Mouse (Mus musculus) right cerebral cortex, adult 2 months (tissue): ENCODE measurements around the gene Nop14.
A peak's percentile ranks its signal among the peaks of the same experiment; 100 is the strongest.

Source experiments
- DNase-seq, 2 experiments: peaks; one replicate each; pipeline ENCODE4 v3.0.0; 2021 to 2022; ENCODE audit warnings: low spot score in 2 of 2

The Nop14 gene

GRCm38 (mm10) chr5:34659686-34660590, at the start of gene Nop14, which contains the start of gene Grk4:
Nop14 (minus strand) TSS chr5:34660148.
Grk4 (plus strand) TSS chr5:34660379.
- DNase-seq: peak; percentile 99 to 100

DNA sequence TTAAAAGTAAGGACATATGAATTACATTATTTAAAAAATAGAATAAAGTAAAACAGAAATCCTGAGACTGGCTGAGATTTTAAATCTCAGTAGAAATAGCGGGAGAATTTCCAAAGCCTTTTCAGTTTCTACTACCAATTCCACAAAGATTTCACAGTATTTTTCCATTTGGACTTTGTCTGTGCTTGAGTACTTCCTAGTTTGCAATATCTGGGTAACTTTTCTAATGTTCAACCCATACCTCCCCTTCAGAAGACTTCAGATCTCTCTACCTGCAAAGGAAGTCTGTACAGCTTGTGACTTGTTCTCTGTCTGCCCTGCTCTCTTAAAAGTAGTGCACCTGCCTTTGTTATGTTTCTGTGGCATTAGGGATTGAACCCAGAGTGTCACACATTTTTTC, 48.5 kb upstream of the Nop14 start:
- no peak for DNase-seq

GRCm38 (mm10) chr5:34695521-34695920, 35.6 kb upstream of the Nop14 start:
- no peak for DNase-seq

DNA sequence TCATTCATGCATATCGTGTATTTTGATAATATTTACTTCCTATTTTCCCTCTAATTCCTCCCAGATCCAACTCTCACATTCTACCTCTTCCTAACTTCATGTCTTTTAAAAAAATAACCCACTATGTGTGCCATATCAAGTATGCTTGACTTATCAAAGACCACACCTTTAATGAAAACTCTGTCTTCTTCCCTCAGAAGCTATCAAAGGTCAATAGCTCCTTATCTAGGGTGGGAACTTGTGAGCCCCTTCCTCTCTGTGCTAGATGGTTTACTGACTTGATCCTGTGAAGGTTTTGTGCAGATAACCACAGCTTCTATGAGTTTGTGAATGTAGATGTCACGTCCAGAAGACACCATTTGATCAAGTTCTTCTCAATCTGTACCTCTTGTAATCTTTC, 32.8 kb upstream of the Nop14 start:
- DNase-seq: no peak

GRCm38 (mm10) chr5:34689868-34690267, 29.9 kb upstream of the Nop14 start:
- no peak for DNase-seq

DNA sequence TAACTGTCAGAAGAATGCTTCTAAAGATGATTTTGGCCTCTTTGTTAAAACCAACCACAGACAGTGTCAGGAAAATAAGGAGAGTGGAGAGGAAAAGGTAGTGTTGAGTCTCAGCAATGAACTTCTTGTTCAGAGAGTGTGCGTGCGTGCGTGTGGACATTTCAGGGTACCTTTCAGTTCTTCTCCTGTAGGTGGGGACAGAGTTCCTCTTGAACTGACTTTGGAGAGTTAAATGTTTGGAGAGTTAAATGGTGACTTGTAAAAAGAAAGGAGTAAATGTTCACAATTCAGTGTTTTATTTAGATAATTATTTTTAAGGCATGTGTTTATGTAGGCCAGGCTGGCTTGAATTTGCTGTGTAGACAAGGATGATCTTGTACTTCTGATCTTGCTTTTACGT, 10.3 kb upstream of the Nop14 start:
- no peak for DNase-seq

DNA sequence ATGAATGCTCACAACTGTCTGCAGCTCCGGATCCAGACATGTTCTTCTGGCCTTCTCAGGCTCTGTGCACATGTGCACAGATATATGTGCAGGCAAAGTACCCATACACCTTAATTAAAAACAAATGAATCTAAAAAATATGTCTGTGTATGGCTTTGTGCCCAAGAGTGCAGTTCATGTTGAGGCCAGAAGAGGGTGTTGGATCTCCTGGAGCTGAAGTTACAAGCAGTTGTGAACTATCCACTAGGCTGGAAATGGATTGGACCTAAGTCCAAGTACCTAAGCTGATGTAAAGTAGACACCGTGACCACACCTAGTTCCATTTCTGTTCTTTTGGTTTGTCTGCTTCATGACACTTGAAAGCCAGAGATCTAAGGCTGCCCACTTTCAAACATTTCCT, 9.5 kb upstream of the Nop14 start:
- no peak for DNase-seq

DNA sequence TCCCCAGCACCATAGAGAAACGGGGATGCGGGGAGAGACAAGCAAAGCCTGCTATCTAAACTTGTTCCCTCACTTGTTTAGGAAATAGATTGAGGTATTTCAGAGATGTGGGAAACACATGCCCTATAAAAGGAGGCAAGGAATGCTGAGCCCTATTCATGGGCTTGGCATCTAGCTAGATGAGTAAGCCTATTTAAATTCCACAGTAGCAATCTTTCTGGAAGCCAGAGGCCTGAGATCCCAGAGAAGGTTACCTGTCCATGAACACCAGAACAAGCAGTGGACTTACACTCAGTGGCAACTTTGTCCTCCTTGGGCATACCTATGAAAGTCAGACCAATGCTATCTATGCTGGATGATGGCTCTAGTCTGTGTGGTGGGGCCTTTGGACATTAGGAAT, 3.3 kb upstream of the Nop14 start:
- DNase-seq: no peak

DNA sequence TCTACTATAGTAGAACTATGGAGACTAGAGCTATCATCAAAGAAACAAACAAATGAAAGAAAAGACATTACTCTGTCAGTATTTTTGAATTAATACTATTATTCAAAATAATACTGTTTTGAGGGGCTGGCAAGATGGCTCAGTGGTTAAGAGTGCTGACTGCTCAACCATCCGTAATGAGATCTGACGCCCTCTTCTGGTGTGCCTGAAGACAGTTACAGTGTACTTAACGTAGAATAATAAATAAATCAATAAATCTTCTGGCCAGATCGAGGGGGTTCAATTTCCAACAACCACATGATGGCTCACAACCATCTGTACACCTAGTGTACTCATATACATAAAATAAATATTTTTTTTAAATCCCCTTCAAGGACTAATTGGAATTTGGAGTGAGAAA, 2.0 kb upstream of the Nop14 start:
- DNase-seq: no peak

DNA sequence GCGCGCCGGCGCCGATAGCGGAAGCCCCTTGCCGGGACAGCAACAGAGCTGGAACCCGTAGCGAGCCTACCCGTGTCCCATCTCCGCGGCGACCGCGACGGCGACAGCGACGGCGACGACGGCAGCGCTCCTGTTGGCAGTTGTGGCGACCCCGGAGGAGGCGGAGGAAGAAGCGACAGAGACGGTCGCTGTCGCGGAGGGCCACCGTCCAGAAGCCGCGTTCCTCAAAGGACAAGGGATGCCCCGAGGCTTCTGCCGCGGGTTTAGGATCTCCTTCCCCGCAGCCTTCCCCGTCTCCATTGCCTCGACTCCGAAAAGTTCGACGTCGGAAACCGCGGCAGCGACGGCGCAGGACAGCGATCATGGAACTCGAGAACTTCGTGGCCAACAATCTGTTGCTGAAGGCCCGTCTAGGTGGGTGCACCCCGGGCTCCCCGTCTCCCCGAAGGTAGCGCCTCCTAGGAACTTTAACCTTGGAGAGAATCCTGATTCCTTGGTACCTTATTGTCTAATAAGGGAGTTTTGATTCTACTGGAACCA, 713 bp upstream of the Nop14 start:
- no peak for DNase-seq

- no peak for DNase-seq
These were observed 2.4 kb downstream of the Nop14 start for GRCm38 (mm10) chr5:34657556-34657955.

GRCm38 (mm10) chr5:34654881-34655280, 5.1 kb downstream of the Nop14 start:
- DNase-seq: no peak

- no peak for DNase-seq
These were observed 7.0 kb downstream of the Nop14 start for GRCm38 (mm10) chr5:34652961-34653360.

DNA sequence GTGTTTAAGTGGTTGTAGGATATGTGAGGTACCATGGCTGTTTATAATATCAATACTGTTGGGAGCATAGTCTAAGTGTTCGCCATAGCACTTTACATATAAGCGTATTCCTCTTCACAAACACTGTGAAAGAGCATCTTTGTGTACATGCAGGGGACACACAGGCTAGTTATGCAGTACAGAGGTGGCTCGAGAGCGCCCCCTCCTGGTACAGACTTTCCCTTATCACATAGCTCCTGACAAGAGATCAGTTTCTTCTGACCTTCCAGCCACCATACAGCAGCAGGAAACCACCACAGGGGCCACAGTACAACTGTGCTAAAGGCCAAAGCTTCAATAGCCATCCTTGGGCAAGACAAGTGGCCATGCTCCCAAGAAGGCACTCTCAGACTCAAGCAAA, 12.4 kb downstream of the Nop14 start:
- DNase-seq: peak; percentile 60 to 68

DNA sequence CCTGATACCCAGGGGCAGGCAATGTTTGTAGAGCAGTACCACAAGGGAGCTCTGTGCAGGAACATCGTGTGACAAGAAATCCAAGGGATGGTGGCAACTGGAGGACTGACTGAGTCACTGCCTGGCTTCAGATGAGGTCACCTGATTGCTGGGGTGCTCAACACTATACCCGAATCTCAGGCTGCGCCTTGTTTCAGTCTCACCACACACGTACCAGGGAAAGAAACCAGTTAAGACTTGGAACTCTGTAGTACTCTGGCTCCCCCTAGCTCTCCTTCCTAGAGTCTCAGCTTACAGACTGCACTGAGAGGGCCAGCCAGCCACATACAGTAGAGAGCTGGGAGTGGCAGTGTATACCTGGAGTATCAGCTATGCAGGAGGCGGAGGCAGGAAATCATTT, 17.0 kb downstream of the Nop14 start:
- peak; percentile 73 to 75 for DNase-seq

- DNase-seq: no peak
These were observed 18.0 kb downstream of the Nop14 start for GRCm38 (mm10) chr5:34641991-34642390.

- DNase-seq: no peak
These were observed 22.3 kb downstream of the Nop14 start for GRCm38 (mm10) chr5:34637591-34638156.

DNA sequence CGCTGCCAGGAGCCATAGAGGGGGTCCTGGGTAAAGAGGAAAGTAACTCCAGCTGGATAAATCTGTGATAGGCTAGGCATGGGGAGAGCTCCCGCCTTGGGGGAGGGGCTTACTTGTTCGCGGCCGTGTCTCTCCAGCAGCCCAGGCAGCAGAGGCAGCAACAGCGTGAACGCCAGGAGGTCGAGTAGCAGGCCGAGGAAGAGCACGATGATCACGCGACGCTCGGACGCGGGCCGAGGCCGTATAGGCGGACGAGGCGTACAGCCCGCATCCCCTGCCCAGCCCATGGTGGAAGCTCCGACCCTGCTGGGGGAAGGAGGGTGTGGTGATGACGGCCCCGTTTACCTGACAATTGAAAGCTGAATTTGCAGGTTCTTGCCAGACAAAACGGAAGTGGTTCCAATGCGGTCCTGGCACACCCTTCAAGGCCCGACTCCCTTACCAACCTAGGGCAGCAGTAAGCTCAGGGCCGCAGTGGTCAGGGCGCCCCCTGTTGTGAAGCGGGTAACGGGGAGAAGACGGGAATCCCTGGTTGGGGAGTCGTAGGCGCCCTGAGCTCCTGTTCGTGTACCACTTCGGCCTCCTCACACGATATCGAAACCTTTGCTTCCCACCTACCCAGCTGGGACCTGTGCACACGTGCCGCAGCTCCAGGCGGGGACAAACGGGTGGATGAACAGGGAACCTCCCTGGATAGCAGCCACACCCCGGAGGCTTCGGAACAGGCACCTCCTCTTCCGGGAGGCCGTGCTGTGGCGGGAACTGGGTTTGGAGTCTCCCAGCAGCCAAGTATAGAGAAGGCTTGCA, 23.3 kb downstream of the Nop14 start, which contains the start of gene Mfsd10:
Mfsd10 (minus strand) TSS at position 732 of the 807 bp plus-strand sequence.
- DNase-seq: peak; percentile 80 to 81

- peak in 1 of 2 experiments; percentile 32 for DNase-seq
These were observed 24.2 kb downstream of the Nop14 start for GRCm38 (mm10) chr5:34635665-34636192.

DNA sequence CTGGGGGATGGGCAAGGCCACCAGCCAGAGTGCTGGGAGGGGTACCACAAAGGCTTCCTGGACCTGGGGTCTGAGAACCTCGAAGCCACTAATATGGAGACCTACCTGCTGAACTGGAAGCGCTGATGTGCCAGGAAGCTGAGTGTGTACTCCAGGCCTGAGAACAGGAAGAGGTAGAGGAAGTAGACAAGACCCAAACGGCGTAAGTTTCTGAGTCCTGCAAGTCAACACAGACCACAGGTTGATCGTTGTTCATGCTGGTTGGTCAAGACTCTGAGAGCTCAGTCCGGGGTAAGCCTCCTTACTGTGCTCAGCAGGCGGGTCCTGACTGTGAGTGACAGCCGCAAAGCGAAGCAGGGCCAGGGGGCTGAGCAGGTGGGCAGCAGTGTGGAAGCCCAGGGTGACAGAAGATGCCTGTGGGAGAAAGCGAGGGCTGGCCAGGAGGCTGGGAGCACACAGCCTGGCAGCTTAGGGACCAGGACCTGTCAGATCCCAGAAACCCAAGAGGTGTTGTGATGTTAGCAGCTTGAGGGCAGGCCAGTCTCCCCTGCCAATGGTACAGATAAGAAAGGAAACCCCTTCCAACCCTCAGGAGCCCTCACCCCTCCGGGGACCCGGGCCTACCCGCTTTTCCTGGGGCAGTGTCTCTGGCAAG, 25.1 kb downstream of the Nop14 start:
- DNase-seq: no peak

DNA sequence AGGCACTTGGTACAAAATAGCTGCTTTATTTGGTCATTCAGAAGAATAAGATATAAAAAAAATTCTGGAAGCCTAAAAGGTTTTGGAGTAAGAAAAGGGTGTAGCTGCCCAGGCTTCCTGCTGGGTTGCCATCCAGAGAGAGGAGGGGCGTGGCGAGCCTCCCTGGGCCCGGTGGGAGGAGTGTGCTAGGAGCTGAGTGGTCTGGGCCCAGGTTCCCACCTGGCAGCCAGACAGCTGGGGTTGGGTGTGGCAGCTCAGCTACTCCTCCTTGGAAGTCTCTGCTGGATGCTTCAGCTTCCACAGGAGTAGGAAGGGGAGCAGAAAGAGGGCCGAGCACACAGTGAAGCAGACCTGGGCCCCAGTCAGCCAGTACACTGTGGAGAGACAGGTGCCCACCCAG, 26.3 kb downstream of the Nop14 start:
- no peak for DNase-seq
